Comparison of ENCODE assay signal across 18 mouse cellular contexts in the genomic region with DNA sequence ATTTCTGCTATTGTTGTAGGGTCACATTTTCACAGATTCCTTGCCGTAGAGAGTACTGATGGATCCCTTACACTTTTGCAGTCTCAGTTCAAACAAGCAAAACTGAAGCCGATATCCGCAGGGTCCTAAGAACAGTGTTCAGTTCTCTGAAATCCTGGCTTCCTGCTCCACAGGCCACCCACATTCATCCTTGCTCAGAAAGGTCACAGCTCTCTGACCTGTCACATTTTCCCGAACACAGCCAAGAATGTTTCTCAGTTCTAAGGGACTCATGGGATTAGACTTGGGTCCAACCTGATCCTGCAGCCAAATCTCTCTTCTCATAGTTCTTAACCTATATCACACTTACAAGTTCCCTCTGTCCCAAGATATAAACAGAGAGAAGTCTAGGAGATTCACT.
DNase-seq lines count a peak whose midpoint lies in the region; ATAC-seq and TF ChIP-seq lines count a peak whose summit lies in the region.
"Had no signal": no experiment of that assay in that cellular context is flagged by ENCODE, and none has a peak within 500 bp of the region (broad histone marks: within the 10 kb centered on the region; RNA-seq: fewer than 3 reads in every experiment).

No protein-coding gene starts in this region.

- no peak for TF ChIP-seq EP300 in stomach, postnatal 0 days (optimal IDR thresholded peaks at IDR 0.05)

- ATAC-seq in hindbrain, embryonic 11.5 days (ENCODE audit: low FRiP score): no peak
- no peak for ATAC-seq in hindbrain, embryonic 14.5 days (ENCODE audit: low FRiP score)
- no peak for ATAC-seq in midbrain, embryonic 11.5 days (ENCODE audit: low FRiP score)
- ATAC-seq in stomach, postnatal 0 days (ENCODE audit: low FRiP score, low TSS enrichment): no peak
- ATAC-seq: forebrain, embryonic 14.5 days; hindbrain, embryonic 16.5 days; liver, postnatal 0 days; midbrain, embryonic 15.5 days had no signal

- no peak overlapping the region for H3K4me2 ChIP-seq in hindbrain, embryonic 11.5 days (replicated peaks; ENCODE audit: low read depth, low read length)
- no peak overlapping the region for H3K4me2 ChIP-seq in hindbrain, embryonic 14.5 days (replicated peaks)
- no peak overlapping the region for H3K4me2 ChIP-seq in midbrain, embryonic 11.5 days
- H3K4me2 ChIP-seq in stomach, postnatal 0 days (replicated peaks; ENCODE audit: low read depth): no peak overlapping the region
- H3K4me2 ChIP-seq: midbrain, embryonic 15.5 days had no signal

- no peak overlapping the region for H3K4me3 ChIP-seq in hindbrain, embryonic 11.5 days (ENCODE audit: low read depth, low read length)
- no peak overlapping the region for H3K4me3 ChIP-seq in hindbrain, embryonic 14.5 days (replicated peaks; ENCODE audit: low read length)
- no peak overlapping the region for H3K4me3 ChIP-seq in midbrain, embryonic 10.5 days
- no peak overlapping the region for H3K4me3 ChIP-seq in midbrain, embryonic 11.5 days (ENCODE audit: low read depth, low read length)
- no peak overlapping the region for H3K4me3 ChIP-seq in stomach, postnatal 0 days (ENCODE audit: low read depth, low read length)
- H3K4me3 ChIP-seq: heart, embryonic 10.5 days; midbrain, embryonic 15.5 days had no signal

- H3K9me3 ChIP-seq in hindbrain, embryonic 11.5 days (ENCODE audit: control insufficient read depth, low read length): no peaks in the 10 kb centered on the region
- H3K9me3 ChIP-seq in hindbrain, embryonic 14.5 days (ENCODE audit: control insufficient read depth, low read length): no peaks in the 10 kb centered on the region
- H3K9me3 ChIP-seq in midbrain, embryonic 10.5 days (replicated peaks): no peaks in the 10 kb centered on the region
- H3K9me3 ChIP-seq in midbrain, embryonic 11.5 days (ENCODE audit: control insufficient read depth, low read length): no peaks in the 10 kb centered on the region
- no peaks in the 10 kb centered on the region for H3K9me3 ChIP-seq in stomach, postnatal 0 days (ENCODE audit: control insufficient read depth, low read length)
- H3K9me3 ChIP-seq: heart, embryonic 10.5 days; midbrain, embryonic 15.5 days had no signal

- no peaks in the 10 kb centered on the region for H3K27me3 ChIP-seq in hindbrain, embryonic 11.5 days (ENCODE audit: control insufficient read depth, insufficient read depth, low read length)
- no peaks in the 10 kb centered on the region for H3K27me3 ChIP-seq in hindbrain, embryonic 14.5 days (ENCODE audit: control insufficient read depth, insufficient read depth, low read length)
- no peaks in the 10 kb centered on the region for H3K27me3 ChIP-seq in midbrain, embryonic 10.5 days (ENCODE audit: low read depth, poor library complexity, severe bottlenecking)
- no peaks in the 10 kb centered on the region for H3K27me3 ChIP-seq in midbrain, embryonic 11.5 days (ENCODE audit: control insufficient read depth, insufficient read depth, low read length)
- no peaks in the 10 kb centered on the region for H3K27me3 ChIP-seq in stomach, postnatal 0 days (ENCODE audit: control insufficient read depth, insufficient read depth, low read length)
- H3K27me3 ChIP-seq: CH12.LX; midbrain, embryonic 15.5 days had no signal

- no peak overlapping the region for H3K27ac ChIP-seq in hindbrain, embryonic 11.5 days (ENCODE audit: low read depth, low read length)
- no peak overlapping the region for H3K27ac ChIP-seq in hindbrain, embryonic 14.5 days
- no peak overlapping the region for H3K27ac ChIP-seq in midbrain, embryonic 10.5 days (replicated peaks)
- no peak overlapping the region for H3K27ac ChIP-seq in midbrain, embryonic 11.5 days (ENCODE audit: low read depth, low read length)
- H3K27ac ChIP-seq in stomach, postnatal 0 days (replicated peaks): no peak overlapping the region
- H3K27ac ChIP-seq: heart, embryonic 10.5 days; macrophage; midbrain, embryonic 15.5 days had no signal

- TF ChIP-seq CTCF in stomach, postnatal 0 days (IDR thresholded peaks at IDR 0.05; ENCODE audit: low read depth): no peak

- WGBS in hindbrain, embryonic 11.5 days: 28% methylated on average over 4 of the region's 4 CpGs
- 30% methylated on average over 4 of the region's 4 CpGs for WGBS in hindbrain, embryonic 14.5 days
- WGBS in midbrain, embryonic 10.5 days: 17% methylated on average over 4 of the region's 4 CpGs
- 16% methylated on average over 4 of the region's 4 CpGs for WGBS in midbrain, embryonic 11.5 days
- WGBS in stomach, postnatal 0 days: 49% methylated on average over 4 of the region's 4 CpGs

- no peak overlapping the region for H3K9ac ChIP-seq in hindbrain, embryonic 11.5 days (ENCODE audit: low read depth, low read length)
- no peak overlapping the region for H3K9ac ChIP-seq in hindbrain, embryonic 14.5 days
- H3K9ac ChIP-seq in midbrain, embryonic 11.5 days (ENCODE audit: low read length): no peak overlapping the region
- H3K9ac ChIP-seq in stomach, postnatal 0 days (ENCODE audit: low read length): no peak overlapping the region
- H3K9ac ChIP-seq: liver, postnatal 0 days; midbrain, embryonic 15.5 days had no signal

- no peaks in the 10 kb centered on the region for H3K36me3 ChIP-seq in hindbrain, embryonic 11.5 days (ENCODE audit: control insufficient read depth, insufficient read depth, low read length)
- no peaks in the 10 kb centered on the region for H3K36me3 ChIP-seq in hindbrain, embryonic 14.5 days (replicated peaks; ENCODE audit: control insufficient read depth, insufficient read depth)
- no peaks in the 10 kb centered on the region for H3K36me3 ChIP-seq in midbrain, embryonic 10.5 days
- no peaks in the 10 kb centered on the region for H3K36me3 ChIP-seq in midbrain, embryonic 11.5 days (ENCODE audit: control insufficient read depth, insufficient read depth, low read length)
- H3K36me3 ChIP-seq in stomach, postnatal 0 days (ENCODE audit: control insufficient read depth, insufficient read depth, low read length): no peaks in the 10 kb centered on the region
- H3K36me3 ChIP-seq: heart, embryonic 10.5 days; midbrain, embryonic 15.5 days had no signal

- DNase-seq in hindbrain, embryonic 11.5 days (ENCODE audit: low spot score): peak; percentile 14
- DNase-seq in hindbrain, embryonic 14.5 days (ENCODE audit: low spot score): no peak
- peak; percentile 22 for DNase-seq in midbrain, embryonic 10.5 days (ENCODE audit: low spot score)
- no peak for DNase-seq in midbrain, embryonic 11.5 days (ENCODE audit: low spot score, missing footprints)
- DNase-seq in kidney, postnatal 14 days: peak; percentile 26
- no peak for DNase-seq in stomach, postnatal 0 days (ENCODE audit: low spot score)
- no peak for DNase-seq in cerebellum, postnatal 25 days
- DNase-seq: adrenal gland, postnatal 14 days; cerebellum, adult 2 months; heart, postnatal 10 days; liver; liver, postnatal 0 days had no signal

- H3K4me1 ChIP-seq in hindbrain, embryonic 11.5 days (replicated peaks; ENCODE audit: control insufficient read depth, insufficient read depth, low read length): no peaks in the 10 kb centered on the region
- H3K4me1 ChIP-seq in hindbrain, embryonic 14.5 days (replicated peaks; ENCODE audit: control insufficient read depth, insufficient read depth, low read length): no peaks in the 10 kb centered on the region
- peaks cover 7% of the 10 kb centered on the region for H3K4me1 ChIP-seq in midbrain, embryonic 10.5 days
- no peaks in the 10 kb centered on the region for H3K4me1 ChIP-seq in midbrain, embryonic 11.5 days (ENCODE audit: control insufficient read depth, insufficient read depth, low read length)
- no peaks in the 10 kb centered on the region for H3K4me1 ChIP-seq in stomach, postnatal 0 days (replicated peaks; ENCODE audit: control insufficient read depth, insufficient read depth)
- H3K4me1 ChIP-seq: heart, embryonic 10.5 days; midbrain, embryonic 15.5 days had no signal

Comparison
In these comparisons a context has a peak if more than half of its experiments do, and no peak if none do; other contexts are left out.
1. DNase-seq: peak in hindbrain, embryonic 11.5 days (single experiment), midbrain, embryonic 10.5 days (single experiment) and kidney, postnatal 14 days (single experiment); none in hindbrain, embryonic 14.5 days (single experiment), midbrain, embryonic 11.5 days (single experiment), stomach, postnatal 0 days (single experiment) and cerebellum, postnatal 25 days (0 of 2).